Mouse (Mus musculus) stomach, embryonic 14.5 days (tissue): ENCODE measurements at regions not wholly inside any gene's neighbourhood (a gene's known extent, or its start where the extent isn't known, plus 50 kb on each side); places are given as distances from the start of the nearest gene placed in this dataset.
A peak's percentile ranks its signal among the peaks of the same experiment; 100 is the strongest.

ENCODE experiments used
- ATAC-seq: fragments of 200-750 bp; cut with Nextera tagmentation; 2 replicates; pipeline ENCODE4 v1.8.0; 2017; ENCODE audit warnings: low read depth, moderate TSS enrichment; ENCODE audit not compliant: insufficient number of reproducible peaks, insufficient read depth, low FRiP score
- H3K27ac ChIP-seq: fragments of 300-500 bp; sonication (generic); 2 replicates; pipeline ENCODE4 v1.5.1; 2014; ENCODE audit warnings: mild to moderate bottlenecking, low read length, moderate library complexity, mixed read lengths
- H3K27me3 ChIP-seq: fragments of 300-500 bp; sonication (generic); 2 replicates; pipeline ENCODE4 v1.6.1; 2014; ENCODE audit warnings: low read length, control low read depth, mixed read lengths; ENCODE audit not compliant: control insufficient read depth, insufficient read depth
- H3K36me3 ChIP-seq: fragments of 300-500 bp; sonication (generic); 2 replicates; pipeline ENCODE4 v1.6.1; 2014; ENCODE audit warnings: mild to moderate bottlenecking, control low read depth, low read length, moderate library complexity, mixed read lengths; ENCODE audit not compliant: control insufficient read depth, insufficient read depth
- H3K4me1 ChIP-seq: fragments of 300-500 bp; sonication (generic); 2 replicates; pipeline ENCODE4 v1.6.1; 2014; ENCODE audit warnings: low read length, control low read depth, mixed read lengths; ENCODE audit not compliant: control insufficient read depth, insufficient read depth
- H3K4me2 ChIP-seq: fragments of 300-500 bp; sonication (generic); replicated peaks from 2 replicates; pipeline ENCODE4 v1.6.1; 2014; ENCODE audit warnings: low read depth, low read length, control low read depth
- H3K4me3 ChIP-seq: fragments of 300-500 bp; sonication (generic); 2 replicates; pipeline ENCODE4 v1.5.1; 2014; ENCODE audit warnings: low read depth, low read length, control low read depth
- H3K9ac ChIP-seq: fragments of 300-500 bp; sonication (generic); replicated peaks from 2 replicates; pipeline ENCODE4 v1.6.1; 2014; ENCODE audit warnings: low read depth, mild to moderate bottlenecking, control low read depth, low read length, moderate library complexity, mixed read lengths
- H3K9me3 ChIP-seq: fragments of 300-500 bp; sonication (generic); 2 replicates; pipeline ENCODE4 v1.6.1; 2016; ENCODE audit warnings: low read depth, low read length, control low read depth; ENCODE audit not compliant: control insufficient read depth
- WGBS: fragments of 180-500 bp; shearing (Covaris S2); extraction: QIAGEN DNeasy Blood & Tissue Kit; methylation state at CpG from one replicate; pipeline ENCODE4 v1.1.7; 2014; 5-methylcytosine and 5-hydroxymethylcytosine counted together

DNA sequence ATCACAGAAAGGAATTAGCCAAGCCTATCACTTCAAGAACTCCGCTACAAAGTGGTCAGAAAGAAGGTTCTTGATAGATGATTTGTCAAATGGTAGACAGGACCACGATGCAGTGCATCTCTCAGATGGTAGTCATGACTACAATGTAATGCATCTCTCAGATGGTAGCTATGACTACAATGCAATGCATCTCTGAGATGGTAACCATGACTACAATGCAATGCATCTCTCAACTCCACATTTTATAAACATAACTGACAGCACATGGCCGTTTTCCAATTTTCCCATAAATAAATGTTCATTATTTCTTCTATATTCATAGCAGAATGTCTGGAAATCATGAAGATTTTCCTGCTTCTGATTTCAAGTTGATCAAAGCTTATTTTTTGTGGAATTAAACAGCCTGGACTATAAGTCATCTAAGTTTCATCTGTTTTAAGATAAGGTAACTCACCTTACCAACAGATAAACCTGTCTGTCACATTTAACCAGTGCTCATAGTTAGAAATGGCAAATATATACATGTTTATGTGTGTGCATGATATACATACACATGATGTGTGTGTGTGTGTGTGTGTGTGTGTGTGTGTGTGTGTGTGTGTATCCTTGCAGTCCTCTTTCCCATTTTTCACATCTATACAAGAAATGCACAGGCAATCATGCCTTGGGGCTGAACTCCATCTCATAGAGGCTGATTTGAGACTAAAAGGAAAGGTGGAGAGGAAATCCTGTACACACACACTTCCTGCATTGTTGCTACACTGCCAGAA is 122.4 kb downstream of the Phf3 start:
- Histone ChIP-seq H3K27me3 (no peaks in the 10 kb centered on the region), H3K9me3 (no peaks in the 10 kb centered on the region), H3K9ac (no peak overlapping the region), H3K4me2 (no peak overlapping the region), H3K27ac (no peak overlapping the region), H3K4me1 (no peaks in the 10 kb centered on the region), H3K36me3 (no peaks in the 10 kb centered on the region), H3K4me3 (no peak overlapping the region)
- ATAC-seq: peak; percentile 46; the same call in 1 of the 2 replicates
- WGBS: 40% methylated on average over 3 of the region's 3 CpGs

DNA sequence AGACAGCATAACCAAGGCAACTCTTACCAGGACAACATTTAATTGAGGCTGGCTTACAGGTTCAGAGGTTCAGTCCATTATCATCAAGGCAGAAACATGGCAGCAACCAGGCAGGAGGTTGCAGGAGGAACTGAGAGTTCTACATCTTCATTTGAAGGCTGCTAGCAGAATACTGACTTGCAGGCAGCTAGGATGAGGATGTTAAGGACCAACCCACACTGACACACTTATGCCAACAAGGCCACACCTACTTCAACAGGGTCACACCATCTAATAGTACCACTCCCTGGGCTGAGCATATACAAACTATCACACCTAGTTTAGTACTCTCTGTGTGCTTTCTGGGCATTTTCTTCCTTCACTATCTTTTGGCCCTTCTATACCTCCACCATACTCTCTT is 131.8 kb downstream of the Phf3 start:
- ATAC-seq: no peak
- Histone ChIP-seq H3K4me3 (no peak overlapping the region), H3K4me2 (no peak overlapping the region), H3K9ac (no peak overlapping the region), H3K4me1 (no peaks in the 10 kb centered on the region), H3K9me3 (no peaks in the 10 kb centered on the region), H3K27ac (no peak overlapping the region), H3K27me3 (no peaks in the 10 kb centered on the region), H3K36me3 (no peaks in the 10 kb centered on the region)

DNA sequence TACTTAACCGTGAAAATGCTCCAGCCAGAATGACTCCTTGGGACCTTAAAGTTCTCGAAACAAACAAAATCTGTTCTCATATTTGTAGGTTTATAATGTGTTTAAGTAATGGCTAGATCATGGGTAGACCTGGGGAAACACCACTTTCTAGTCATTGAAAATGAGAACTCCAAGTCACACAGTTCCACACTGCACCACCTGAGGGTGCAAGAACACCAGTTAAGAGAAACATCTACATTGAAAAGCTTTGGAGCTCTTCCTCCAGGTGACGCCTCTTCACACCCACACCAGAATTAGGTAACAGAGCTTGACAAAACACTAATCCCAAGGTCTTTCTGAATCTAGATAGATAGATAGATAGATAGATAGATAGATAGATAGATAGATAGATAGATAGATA is 132.9 kb downstream of the Phf3 start:
- peak; percentile 46; the same call in 1 of the 2 replicates for ATAC-seq
- Histone ChIP-seq H3K4me3 (no peak overlapping the region), H3K27ac (no peak overlapping the region), H3K27me3 (no peaks in the 10 kb centered on the region), H3K9ac (no peak overlapping the region), H3K9me3 (no peaks in the 10 kb centered on the region), H3K36me3 (no peaks in the 10 kb centered on the region), H3K4me1 (no peaks in the 10 kb centered on the region), H3K4me2 (no peak overlapping the region)
- 62% methylated on average over 3 of the region's 3 CpGs for WGBS

DNA sequence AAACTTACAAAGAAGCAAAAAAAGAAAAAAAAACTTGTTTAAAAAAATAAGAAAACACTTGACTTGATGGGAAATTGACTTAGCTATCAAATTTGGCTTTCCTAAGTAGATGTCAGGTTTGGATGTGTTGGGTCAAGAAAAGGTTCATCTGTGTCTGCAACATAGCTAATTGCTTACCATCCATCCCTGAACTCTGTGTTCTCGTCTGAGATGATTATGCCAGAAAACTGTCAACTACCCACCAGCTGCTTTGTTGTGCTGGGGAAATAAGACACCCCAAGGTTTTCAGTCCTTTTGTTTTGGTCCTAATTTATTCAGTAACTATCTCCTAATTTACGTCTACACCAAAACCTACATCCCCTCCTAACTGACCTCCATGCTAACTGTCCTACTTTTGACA is 152.2 kb downstream of the Phf3 start:
- 61% methylated on average over 2 of the region's 2 CpGs for WGBS
- ATAC-seq: no peak

DNA sequence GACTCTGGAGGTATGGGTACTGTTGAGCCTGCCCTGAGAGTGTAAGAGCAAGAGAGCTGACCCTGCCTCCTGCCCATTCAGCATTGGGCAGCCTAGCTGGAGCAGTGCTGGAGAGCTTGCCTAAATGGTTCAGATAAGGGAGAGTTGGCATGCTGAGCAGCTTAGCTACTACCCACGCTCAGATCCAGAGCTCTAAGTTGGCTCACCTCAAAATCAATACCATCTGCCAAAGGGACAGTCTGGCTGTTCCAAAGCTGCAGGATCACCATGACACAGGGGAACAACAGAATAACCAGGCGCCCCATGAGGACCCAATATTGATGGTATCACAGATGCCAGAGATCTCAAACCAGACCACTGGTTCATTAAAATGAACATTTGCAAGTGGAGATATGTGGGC is 152.9 kb downstream of the Phf3 start:
- no peak for ATAC-seq
- no peak overlapping the region for H3K9ac ChIP-seq
- no peaks in the 10 kb centered on the region for H3K4me1 ChIP-seq
- H3K4me3 ChIP-seq: no peak overlapping the region
- H3K27ac ChIP-seq: no peak overlapping the region
- H3K27me3 ChIP-seq: no peaks in the 10 kb centered on the region
- H3K36me3 ChIP-seq: no peaks in the 10 kb centered on the region
- H3K4me2 ChIP-seq: no peak overlapping the region
- H3K9me3 ChIP-seq: no peaks in the 10 kb centered on the region
- WGBS: 93% methylated on average over 2 of the region's 2 CpGs

More for the DNA sequence above, 152.2 kb downstream of the Phf3 start:
- Histone ChIP-seq H3K9me3 (no peaks in the 10 kb centered on the region), H3K9ac (no peak overlapping the region), H3K4me3 (no peak overlapping the region), H3K27ac (no peak overlapping the region), H3K4me2 (no peak overlapping the region), H3K36me3 (no peaks in the 10 kb centered on the region), H3K4me1 (no peaks in the 10 kb centered on the region), H3K27me3 (no peaks in the 10 kb centered on the region)

DNA sequence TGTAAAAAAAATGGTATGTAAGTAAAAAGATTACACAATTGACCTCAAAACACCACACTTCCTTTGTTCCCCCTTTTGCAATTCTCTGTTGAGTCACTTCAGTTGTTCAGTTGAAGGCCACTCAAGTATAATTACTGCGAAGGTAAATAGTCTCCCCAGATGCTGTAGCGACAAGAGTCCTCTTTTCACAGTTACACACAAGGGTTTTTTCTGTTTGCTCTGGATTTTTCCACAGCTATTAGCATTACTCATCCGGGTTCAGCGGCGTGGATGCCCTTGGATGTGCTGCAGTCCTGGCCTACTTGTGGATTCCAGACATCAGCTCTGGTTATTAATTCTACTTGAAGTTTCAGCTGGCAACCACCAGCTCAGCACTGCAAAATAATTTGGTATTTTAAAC is 155.1 kb downstream of the Phf3 start:
- Histone ChIP-seq H3K27me3 (no peaks in the 10 kb centered on the region), H3K9me3 (no peaks in the 10 kb centered on the region), H3K4me3 (no peak overlapping the region), H3K36me3 (no peaks in the 10 kb centered on the region), H3K27ac (peak overlapping the region; percentile 27; the same call in 1 of the 2 replicates), H3K4me2 (no peak overlapping the region), H3K9ac (no peak overlapping the region), H3K4me1 (no peaks in the 10 kb centered on the region)
- ATAC-seq: no peak; the same call in 1 of the 2 replicates
- 42% methylated on average over 5 of the region's 5 CpGs for WGBS

DNA sequence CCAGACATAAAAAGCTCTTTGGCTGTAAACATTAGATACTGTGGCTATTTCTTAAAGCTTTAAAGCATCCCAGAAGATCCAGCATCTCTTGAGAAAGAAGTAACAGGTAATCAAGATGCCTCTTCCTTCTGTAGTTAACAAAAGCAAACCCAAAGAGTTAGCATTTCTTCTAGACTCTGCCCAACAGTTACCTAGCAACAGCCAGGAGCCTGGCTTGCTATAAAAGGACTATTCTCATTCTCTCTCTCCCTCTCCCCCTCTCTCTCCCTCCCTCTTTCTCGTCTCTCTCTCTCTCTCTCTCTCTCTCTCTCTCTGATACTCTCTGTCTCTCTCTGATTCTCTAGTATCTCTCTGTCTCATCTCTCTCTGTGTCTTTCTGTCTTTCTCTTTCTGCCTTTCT is 157.4 kb downstream of the Phf3 start:
- Histone ChIP-seq H3K36me3 (no peaks in the 10 kb centered on the region), H3K9me3 (no peaks in the 10 kb centered on the region), H3K9ac (no peak overlapping the region), H3K4me3 (no peak overlapping the region), H3K27ac (no peak overlapping the region), H3K4me1 (no peaks in the 10 kb centered on the region), H3K4me2 (no peak overlapping the region), H3K27me3 (no peaks in the 10 kb centered on the region)
- 22% methylated on average over 1 of the region's 1 CpGs for WGBS
- ATAC-seq: no peak

DNA sequence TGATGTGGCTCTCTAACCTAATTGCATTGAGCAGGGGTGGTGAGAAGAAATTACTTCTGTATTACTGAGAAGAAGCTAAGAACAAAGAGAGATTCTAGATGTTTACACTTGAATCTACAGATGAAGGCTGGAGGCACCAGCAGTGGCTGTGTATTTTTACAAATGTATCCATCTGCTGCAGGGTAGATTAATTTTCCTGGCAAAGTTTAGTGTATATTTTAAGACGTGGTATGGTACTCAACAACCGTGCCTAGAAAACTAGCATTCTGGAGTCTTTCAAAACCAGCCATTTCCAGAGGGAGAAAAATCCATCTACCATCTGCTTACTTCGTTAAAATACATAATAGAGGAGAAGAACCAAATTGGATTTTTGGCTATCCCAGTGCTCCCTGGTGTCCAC is 172.6 kb downstream of the Phf3 start:
- WGBS: 58% methylated on average over 3 of the region's 3 CpGs
- no peak overlapping the region for H3K4me2 ChIP-seq
- H3K9ac ChIP-seq: no peak overlapping the region
- ATAC-seq: no peak
- H3K4me3 ChIP-seq: no peak overlapping the region
- H3K36me3 ChIP-seq: no peaks in the 10 kb centered on the region
- no peak overlapping the region for H3K27ac ChIP-seq
- no peaks in the 10 kb centered on the region for H3K27me3 ChIP-seq
- H3K4me1 ChIP-seq: no peaks in the 10 kb centered on the region
- no peaks in the 10 kb centered on the region for H3K9me3 ChIP-seq
